Mouse (Mus musculus) retina, adult 2 months (tissue): ENCODE data around the gene Ddx58.

Experiments
- DNase-seq: peaks from one replicate; pipeline ENCODE4 v3.0.0-alpha.2; 2012; ENCODE audit warnings: low read depth, low spot score

Gene Ddx58

DNA sequence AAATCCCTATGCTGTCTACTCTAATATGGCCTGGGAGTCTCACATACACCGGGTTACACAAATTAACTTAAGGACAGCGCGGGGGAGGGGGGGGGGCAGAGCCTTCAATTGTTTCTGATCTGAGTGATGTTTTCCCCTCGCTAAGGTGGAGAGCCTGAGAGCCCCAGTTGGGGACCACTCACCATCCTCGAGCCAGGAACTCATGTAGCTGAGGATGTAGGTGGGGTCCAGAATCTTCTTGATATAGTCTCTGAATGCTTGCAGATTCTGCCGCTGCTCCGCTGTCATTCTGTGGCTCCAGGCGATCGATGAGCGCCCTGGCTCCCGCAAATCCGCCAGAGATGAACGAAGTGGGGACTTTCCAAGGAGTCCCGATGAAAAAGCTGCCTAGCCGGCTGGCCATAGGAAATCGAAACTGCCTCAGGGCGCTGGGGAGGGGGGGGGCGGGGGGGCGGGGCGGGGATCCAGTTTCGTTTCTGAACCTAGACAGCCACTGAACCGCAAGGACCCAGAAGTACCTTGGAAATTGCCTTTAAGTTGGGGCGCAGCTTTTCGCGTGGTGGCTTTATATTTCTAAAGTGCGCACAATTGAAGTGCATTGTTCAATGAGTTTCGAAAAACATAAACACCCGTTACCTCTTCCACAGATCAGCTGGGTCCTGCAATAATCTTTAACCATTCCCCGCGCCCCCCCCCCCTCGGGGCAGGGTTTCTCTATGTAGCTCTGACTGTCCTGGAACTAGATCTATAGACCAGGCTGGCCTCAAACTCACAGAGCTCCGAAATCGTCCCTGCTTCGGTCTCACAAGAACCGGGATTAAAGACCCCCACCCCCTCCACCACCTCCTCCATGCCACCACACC is at the start of gene Ddx58:
TSS of gene Ddx58 (minus strand) at position 420 of the 863 bp plus-strand sequence.
- no peak for DNase-seq

DNA sequence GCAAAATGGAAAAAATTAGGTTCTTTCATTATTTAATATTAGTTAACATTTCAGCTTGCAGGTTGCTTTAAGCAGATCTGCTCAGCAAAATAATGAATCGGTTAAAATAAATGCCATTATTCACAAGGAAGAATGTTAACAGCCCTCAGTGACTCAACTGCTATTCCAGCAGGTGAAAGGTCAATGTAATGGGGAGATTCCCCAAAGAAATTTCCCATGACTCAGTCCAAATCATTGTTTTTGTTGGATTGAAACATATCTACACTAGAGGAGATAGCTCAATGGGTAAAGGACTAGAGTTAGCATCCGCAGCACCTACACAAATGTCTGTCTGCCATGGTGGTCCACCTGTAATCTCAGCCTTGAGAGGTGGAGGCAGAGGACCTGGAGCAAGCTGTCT is 49.4 kb upstream of the Ddx58 start:
- no peak for DNase-seq

- DNase-seq = no peak
These were observed 47.8 kb upstream of the Ddx58 start for GRCm38 (mm10) chr4:40287415-40287814.

GRCm38 (mm10) chr4:40285582-40285981 is 46.0 kb upstream of the Ddx58 start:
- DNase-seq = no peak

DNA sequence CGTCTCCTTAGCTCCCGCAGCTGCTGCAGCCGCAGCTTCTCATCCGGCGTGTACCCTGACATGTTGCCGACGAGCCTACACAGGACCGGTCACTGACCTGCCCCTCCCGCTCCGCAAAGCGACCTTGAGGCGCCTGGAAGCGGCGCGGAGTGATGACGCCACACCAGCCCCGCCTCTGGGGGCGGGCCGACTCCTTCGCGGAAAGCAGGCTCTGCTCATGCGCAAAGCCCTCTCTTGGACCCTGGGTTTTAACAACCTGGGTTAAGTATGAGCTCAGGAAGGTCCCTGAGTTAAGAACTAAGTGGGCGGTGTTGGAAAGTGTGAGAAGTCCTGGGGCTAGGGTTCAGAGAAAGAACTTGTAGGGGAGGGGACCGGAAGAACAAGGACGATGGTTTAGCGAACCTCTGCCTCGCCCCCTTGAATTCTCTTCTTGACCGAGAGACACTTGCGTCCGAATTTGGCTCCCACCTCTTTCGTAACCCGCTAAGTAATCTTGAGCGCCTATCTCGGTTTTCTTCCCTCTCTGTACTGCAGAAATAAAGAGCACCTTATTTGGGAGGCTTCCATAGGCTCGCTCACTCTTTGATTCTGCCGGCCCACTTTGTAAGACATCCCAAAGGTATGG is 39.8 kb upstream of the Ddx58 start, which contains the start of gene Ndufb6:
TSS of gene Ndufb6 (minus strand) at position 146 of the 625 bp plus-strand sequence.
- DNase-seq = peak; percentile 93

DNA sequence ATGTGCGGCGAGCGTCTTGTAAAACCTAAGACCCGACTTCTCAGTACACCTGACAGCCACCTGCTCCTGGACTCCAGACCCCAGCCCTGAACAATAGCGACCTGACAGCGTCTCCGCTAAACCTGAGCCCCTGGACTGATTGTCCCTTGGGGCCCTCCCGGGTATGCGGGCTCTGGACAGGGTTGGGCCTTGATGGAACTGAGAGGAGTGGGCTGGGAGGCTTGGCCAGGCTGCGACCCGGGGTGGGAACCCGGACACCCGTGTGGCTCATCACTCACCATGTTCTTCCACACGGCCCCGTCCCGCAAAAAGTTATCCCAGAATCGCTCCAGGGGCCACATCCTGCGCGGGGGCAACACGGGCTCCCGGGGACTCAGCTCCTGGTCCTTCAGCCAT is 39.2 kb upstream of the Ddx58 start:
- DNase-seq = no peak

DNA sequence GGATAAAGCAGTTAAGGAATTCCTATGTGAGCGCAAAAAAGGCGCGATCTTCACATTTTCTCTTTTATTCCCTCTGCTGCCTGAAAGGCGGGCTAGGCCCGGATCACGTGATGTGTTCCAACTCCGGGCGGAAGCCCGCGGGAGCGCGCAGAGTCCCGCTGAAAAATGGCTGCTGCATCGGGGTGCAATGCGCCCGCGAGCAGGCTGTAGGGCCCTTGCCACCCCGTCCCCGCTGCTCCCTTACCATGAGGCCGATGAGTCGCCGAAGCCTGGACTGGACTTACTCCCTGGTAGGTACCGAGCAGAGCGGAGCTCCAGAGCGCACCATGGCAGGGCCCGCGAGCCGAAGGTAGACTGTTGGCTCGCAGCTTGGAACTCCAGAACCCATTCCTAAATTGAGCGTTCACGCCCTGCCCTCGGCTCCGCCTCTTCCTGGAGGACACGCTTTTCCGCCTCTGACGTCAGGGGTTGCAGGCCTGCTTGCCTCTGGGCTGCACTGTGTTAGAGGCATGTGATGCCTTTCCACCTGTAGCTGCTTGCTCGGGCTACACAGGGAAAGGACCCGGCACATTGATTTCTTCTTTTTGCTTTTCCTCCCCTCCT is 29.9 kb upstream of the Ddx58 start, which contains the start of the genes Smim27 and Topors:
TSS of gene Smim27 (plus strand) at position 150 of the 603 bp plus-strand sequence.
TSS of gene Topors (minus strand) at position 421 of the 603 bp plus-strand sequence.
- DNase-seq = peak; percentile 87

GRCm38 (mm10) chr4:40268835-40269234 is 29.2 kb upstream of the Ddx58 start:
- DNase-seq = no peak

GRCm38 (mm10) chr4:40268204-40268813 is 28.7 kb upstream of the Ddx58 start:
- DNase-seq = peak; percentile 64

DNA sequence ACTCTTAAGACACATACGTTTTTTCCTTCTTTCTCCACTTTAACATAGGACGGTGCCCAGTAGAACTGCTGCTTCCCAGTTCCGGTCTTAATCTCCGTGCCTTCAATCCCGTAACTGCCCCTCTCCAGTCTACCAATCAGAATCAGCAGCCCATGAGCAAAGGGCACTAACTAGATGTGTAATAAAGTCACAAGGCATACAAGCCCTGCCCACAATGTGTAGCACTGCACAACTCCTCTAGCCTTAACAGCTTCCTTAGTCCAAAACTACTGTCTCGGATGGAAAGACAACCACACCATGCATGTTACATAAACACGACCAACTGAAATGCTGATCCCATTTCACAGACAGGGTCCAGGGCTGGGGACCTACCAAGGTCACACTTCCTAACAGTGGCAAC is 28.1 kb upstream of the Ddx58 start:
- DNase-seq = no peak

GRCm38 (mm10) chr4:40264321-40264720 is 24.7 kb upstream of the Ddx58 start:
- no peak for DNase-seq

DNA sequence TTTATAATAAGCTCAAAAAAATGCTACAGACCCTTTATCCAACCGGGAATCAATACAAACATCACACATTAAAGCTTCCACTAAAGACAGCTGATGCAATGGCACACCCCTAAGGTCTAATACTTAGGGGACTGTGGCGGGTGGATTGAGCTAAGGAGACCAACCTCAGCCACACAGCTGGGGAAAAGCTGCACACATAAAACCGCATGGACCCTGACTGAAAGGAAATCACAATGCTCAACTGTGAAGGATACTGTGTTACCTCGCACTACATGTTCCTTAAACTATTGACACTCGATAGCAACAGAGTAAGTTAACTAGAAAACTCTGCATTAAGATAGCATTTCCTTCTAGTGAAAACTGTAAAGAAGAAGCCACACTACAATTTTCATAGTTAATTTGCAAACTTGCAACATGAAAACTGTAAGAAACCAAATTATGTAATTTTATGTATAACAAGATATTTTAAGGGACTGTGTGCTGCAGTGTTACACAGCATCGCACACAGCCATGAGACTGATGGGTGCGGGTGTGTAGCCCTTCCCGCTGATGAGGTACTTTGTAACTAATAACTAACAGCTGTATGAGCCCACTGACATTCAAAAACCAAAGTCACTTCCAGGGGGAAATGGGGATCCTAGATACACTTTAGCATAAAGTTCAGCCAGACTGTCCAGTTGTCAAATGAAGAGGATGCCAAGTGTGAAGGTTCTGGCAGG is 14.9 kb upstream of the Ddx58 start:
- DNase-seq = no peak

DNA sequence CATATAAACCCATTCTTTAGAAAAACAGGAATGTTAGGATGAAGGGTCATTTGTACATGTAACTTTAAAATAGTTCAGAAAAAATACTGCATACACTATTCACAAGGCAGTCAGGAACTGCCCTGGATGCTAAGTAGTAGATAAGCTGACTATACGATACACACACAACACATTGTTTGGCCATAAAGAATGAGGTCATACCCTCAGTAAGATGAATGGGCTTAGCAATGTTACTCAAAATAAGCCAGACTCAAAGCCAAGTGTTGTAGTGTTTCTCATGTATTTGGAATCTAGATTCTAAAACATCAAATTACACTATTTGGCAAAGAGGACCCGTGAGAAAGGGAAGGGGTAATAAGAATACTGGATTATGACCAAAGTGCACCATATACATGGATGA is 14.1 kb upstream of the Ddx58 start:
- DNase-seq = no peak

DNA sequence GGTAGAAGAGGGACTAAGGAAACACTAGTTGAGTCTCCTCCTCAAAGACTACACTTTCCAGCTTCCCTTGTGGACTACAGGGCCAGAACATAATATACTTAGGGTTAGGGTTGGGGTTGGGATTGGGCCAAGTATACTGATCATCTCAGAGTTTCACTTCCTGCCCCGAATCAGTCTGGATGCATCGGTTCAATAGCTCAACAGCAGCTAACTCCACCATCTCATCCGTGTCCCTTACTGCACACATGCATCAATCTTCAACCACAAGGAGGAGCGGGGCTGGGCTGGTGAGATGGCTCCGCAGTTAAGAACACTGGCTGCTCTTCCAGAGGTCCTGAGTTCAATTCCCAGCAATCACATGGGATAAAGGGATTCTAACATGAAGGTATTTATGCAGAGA is 11.4 kb upstream of the Ddx58 start:
- DNase-seq = no peak

- no peak for DNase-seq
These were observed 4.4 kb upstream of the Ddx58 start for GRCm38 (mm10) chr4:40244035-40244434.

GRCm38 (mm10) chr4:40243006-40243405 is 3.4 kb upstream of the Ddx58 start:
- no peak for DNase-seq

DNA sequence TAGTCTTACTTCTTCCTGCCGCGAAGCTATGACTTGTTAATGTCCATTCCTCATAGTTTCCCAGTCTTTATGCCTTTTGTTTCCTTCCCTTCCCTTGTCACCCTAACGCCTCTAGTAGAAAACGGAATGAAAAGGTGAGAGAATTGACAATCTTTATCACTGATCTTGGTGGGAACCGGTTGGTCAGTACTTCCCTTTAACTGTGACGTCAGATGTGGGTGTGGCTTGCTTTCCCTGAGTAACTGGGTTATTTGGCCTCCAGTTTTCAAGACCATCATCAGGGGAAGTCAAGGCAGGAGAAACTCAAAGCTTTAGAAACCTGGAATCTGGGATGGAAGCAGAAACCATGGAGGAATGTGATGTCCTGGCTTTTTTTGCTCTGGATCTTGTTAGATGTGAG is 2.3 kb upstream of the Ddx58 start:
- no peak for DNase-seq

DNA sequence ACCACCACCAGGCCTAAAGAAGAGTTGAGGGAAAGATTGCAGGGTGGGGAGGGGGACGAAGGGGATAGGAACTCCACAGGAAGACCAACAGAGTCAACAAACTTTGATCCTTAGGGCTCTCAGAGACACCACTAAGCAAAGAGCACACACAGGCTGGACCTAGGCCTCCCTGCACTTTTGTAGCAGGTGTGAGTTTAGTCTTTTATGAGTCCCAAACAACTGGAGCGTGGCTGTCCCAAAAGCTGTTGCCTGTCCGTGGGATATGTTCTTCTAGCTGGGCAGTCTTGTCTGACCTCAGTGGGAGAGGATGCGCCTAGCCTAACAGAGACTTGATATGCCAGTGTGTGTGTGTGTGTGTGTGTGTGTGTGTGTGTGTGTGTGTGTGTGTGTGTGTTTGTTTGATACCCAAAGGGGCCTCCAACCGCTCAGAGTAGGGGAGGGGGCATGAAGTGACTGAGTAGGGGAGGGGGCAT is 680 bp upstream of the Ddx58 start:
- DNase-seq = no peak

DNA sequence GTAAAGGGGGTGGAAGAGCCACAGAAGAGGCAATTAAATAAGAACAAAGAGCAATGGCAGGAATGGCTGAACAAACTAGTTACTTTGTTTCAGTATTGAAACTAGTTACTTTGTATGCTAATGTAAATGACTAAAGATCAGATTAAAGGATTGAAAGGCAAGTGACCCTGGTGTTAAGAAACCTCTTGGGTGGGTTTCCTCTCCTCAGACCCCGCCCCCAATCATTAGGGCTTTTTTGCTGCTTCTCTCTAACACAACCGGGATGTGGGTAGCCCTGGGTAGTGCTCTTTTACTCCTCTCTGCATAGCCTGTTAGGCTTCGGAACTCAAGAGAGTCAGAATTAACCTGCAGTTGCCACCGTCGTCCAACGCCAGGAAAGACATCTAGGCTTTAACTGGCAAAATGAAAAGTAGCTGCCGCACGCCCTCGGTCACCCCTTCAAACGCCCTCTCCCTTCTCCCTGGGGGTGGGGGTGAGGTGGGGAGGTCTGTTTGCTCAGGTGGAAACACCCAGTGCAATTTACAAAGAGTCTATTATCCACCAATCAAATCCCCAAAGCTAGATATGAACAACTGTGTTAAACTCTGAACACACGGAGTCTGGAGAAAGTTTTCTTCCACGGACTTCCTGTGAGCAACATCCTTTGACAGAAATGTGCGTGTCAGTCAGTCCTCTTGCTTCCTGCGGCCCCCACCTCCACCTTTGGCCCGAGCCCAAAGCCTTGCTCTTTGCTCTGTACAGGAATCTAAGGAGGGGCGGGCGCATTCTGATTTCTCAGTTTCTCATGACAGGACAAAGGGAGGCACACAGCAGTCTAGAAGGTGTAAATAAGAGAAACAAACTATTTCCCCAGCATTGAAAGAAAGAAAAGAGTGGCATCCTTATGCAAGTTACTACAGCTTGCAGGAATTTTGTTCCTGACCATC is 882 bp downstream of the Ddx58 start:
- DNase-seq = no peak

GRCm38 (mm10) chr4:40236829-40237228 is 2.8 kb downstream of the Ddx58 start:
- no peak for DNase-seq
